ENCODE assay signal across 8 mouse cellular contexts in the genomic region with DNA sequence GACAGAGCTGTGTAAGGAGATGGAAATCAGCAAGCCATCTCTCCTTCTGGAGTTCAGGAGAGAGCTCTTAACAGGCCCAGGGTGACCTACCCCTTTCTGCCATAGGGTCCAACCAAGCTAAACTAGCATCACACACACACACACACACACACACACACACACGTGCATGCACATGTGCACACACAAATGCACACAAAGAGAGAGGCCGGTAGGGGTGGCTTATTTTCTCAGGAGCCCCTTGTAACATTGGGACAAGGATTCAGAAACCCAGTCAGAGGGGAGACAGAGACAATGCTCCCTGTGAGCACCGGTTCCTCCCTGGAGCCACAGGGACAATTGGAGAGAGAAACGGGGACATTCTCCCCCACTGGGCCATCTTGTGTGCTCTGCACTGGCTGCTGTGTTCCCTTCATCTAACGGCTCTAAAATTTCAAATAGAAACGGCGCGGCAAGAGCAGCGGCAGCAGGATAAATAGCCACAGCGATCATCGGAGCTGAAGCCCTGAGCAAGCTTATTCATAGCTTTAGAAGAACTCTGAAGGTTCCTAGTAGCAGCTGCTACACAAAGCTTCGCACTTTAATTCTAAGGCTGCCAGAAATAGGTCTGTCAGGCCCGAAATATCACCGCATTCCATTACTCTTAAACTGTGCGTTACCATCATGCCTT. TPM values are rescaled to one million over a fixed set of nuclear protein-coding genes. Genes with fewer than 3 reads are reported as not detected.
A peak's percentile ranks its signal among the peaks of the same experiment; 100 is the strongest.
DNase-seq lines count a peak whose midpoint lies in the region; ATAC-seq and TF ChIP-seq lines count a peak whose summit lies in the region.

No protein-coding gene starts in this region.

- H3K4me1 ChIP-seq in cerebellum, adult 2 months (ENCODE audit: control insufficient read depth, insufficient read depth, low read length) = peaks cover 57% of the 10 kb centered on the region
- H3K4me1 ChIP-seq in lung, embryonic 14.5 days (ENCODE audit: insufficient read depth) = peaks cover 11% of the 10 kb centered on the region
- H3K4me1 ChIP-seq in lung, adult 2 months (ENCODE audit: control insufficient read depth, insufficient read depth, low read length) = peaks cover 6% of the 10 kb centered on the region; the same call in 1 of the 2 replicates
- peaks cover 16% of the 10 kb centered on the region for H3K4me1 ChIP-seq in intestine, embryonic 14.5 days (replicated peaks; ENCODE audit: control insufficient read depth, insufficient read depth, low read length)
- H3K4me1 ChIP-seq in stomach, embryonic 14.5 days (ENCODE audit: control insufficient read depth, insufficient read depth, low read length) = peaks cover 17% of the 10 kb centered on the region

- no peaks in the 10 kb centered on the region for H3K27me3 ChIP-seq in cerebellum, adult 2 months (ENCODE audit: control insufficient read depth, insufficient read depth, low read length)
- H3K27me3 ChIP-seq in lung, embryonic 14.5 days (ENCODE audit: insufficient read depth, low read length) = no peaks in the 10 kb centered on the region
- no peaks in the 10 kb centered on the region for H3K27me3 ChIP-seq in intestine, embryonic 14.5 days (replicated peaks; ENCODE audit: control insufficient read depth, insufficient read depth, low read length)
- no peaks in the 10 kb centered on the region for H3K27me3 ChIP-seq in stomach, embryonic 14.5 days (ENCODE audit: control insufficient read depth, insufficient read depth, low read length)

- peak in 1 of 2 experiments; percentile 49 for DNase-seq in cerebellum, adult 2 months
- DNase-seq in cerebellum, adult 11-12 months = no peak
- DNase-seq in lung, embryonic 14.5 days = peak; percentile 75
- DNase-seq in lung, adult 2 months = no peak
- DNase-seq in intestine, embryonic 14.5 days (ENCODE audit: low spot score) = peak; percentile 58
- DNase-seq in urinary bladder, adult 2 months (ENCODE audit: low spot score) = no peak

- no peaks in the 10 kb centered on the region for H3K36me3 ChIP-seq in lung, embryonic 14.5 days (ENCODE audit: insufficient read depth)
- H3K36me3 ChIP-seq in intestine, embryonic 14.5 days (ENCODE audit: control insufficient read depth, insufficient read depth, low read length) = no peaks in the 10 kb centered on the region
- H3K36me3 ChIP-seq in stomach, embryonic 14.5 days (ENCODE audit: control insufficient read depth, insufficient read depth, low read length) = no peaks in the 10 kb centered on the region

- peak overlapping the region; percentile 47 for H3K4me2 ChIP-seq in lung, embryonic 14.5 days
- peak overlapping the region; percentile 37 for H3K4me2 ChIP-seq in intestine, embryonic 14.5 days (ENCODE audit: low read length)
- H3K4me2 ChIP-seq in stomach, embryonic 14.5 days (replicated peaks; ENCODE audit: low read depth, low read length) = peak overlapping the region; percentile 18; the same call in 1 of the 2 replicates

- no peaks in the 10 kb centered on the region for H3K9me3 ChIP-seq in lung, embryonic 14.5 days (ENCODE audit: low read depth, low read length)
- H3K9me3 ChIP-seq in intestine, embryonic 14.5 days (ENCODE audit: control insufficient read depth, low read length) = no peaks in the 10 kb centered on the region
- no peaks in the 10 kb centered on the region for H3K9me3 ChIP-seq in stomach, embryonic 14.5 days (ENCODE audit: control insufficient read depth, low read depth, low read length)

- peak; percentile 12 for ATAC-seq in lung, embryonic 14.5 days (ENCODE audit: insufficient read depth)
- no peak for ATAC-seq in intestine, embryonic 14.5 days (replicated peaks; ENCODE audit: low FRiP score, low TSS enrichment, low read depth)
- ATAC-seq in stomach, embryonic 14.5 days (ENCODE audit: insufficient number of reproducible peaks, insufficient read depth, low FRiP score, low read depth) = 0 out of 2 replicates have a peak, but pooled peaks have one; percentile 6
- no peak for ATAC-seq in megakaryocyte progenitor cell, adult 5-6 weeks (replicated peaks; ENCODE audit: poor library complexity)

- no peak for TF ChIP-seq POLR2A in cerebellum, adult 2 months (IDR thresholded peaks at IDR 0.05; ENCODE audit: borderline replicate concordance, insufficient read depth, low read length)
- no peak for TF ChIP-seq POLR2A in lung, adult 2 months (IDR thresholded peaks at IDR 0.05; ENCODE audit: borderline replicate concordance, extremely low read depth, low read depth, low read length)

- TF ChIP-seq CTCF in cerebellum, adult 2 months (IDR thresholded peaks at IDR 0.05; ENCODE audit: borderline replicate concordance, insufficient read depth, low read depth, low read length) = no peak
- no peak for TF ChIP-seq CTCF in lung, embryonic 14.5 days (IDR thresholded peaks at IDR 0.05; ENCODE audit: low read depth)
- no peak for TF ChIP-seq CTCF in lung, adult 2 months (IDR thresholded peaks at IDR 0.05; ENCODE audit: insufficient read depth, low read length)

- WGBS in cerebellum, adult 2 months = 4% methylated on average over 15 of the region's 15 CpGs
- WGBS in lung, embryonic 14.5 days = 13% methylated on average over 15 of the region's 15 CpGs
- WGBS in lung, adult 2 months = 51% methylated on average over 15 of the region's 15 CpGs
- WGBS in intestine, embryonic 14.5 days = 19% methylated on average over 15 of the region's 15 CpGs
- 12% methylated on average over 15 of the region's 15 CpGs for WGBS in stomach, embryonic 14.5 days

- H3K27ac ChIP-seq in cerebellum, adult 2 months (ENCODE audit: insufficient read depth, low read length) = peak overlapping the region; percentile 98
- peak overlapping the region; percentile 93 for H3K27ac ChIP-seq in lung, embryonic 14.5 days (ENCODE audit: low read depth)
- peak overlapping the region; percentile 49 for H3K27ac ChIP-seq in intestine, embryonic 14.5 days (ENCODE audit: low read depth)
- H3K27ac ChIP-seq in stomach, embryonic 14.5 days (ENCODE audit: low read length) = peak overlapping the region; percentile 78; the same call in 1 of the 2 replicates

- H3K4me3 ChIP-seq in cerebellum, adult 2 months (replicated peaks; ENCODE audit: insufficient read depth, low read depth, low read length) = peak overlapping the region; percentile 9
- peak overlapping the region; percentile 8; the same call in 1 of the 2 replicates for H3K4me3 ChIP-seq in lung, embryonic 14.5 days (ENCODE audit: low read depth, low read length)
- H3K4me3 ChIP-seq in lung, adult 2 months (replicated peaks; ENCODE audit: extremely low read depth, low read depth, low read length) = no peak overlapping the region
- no peak overlapping the region for H3K4me3 ChIP-seq in intestine, embryonic 14.5 days (ENCODE audit: low read depth, low read length)
- no peak overlapping the region for H3K4me3 ChIP-seq in stomach, embryonic 14.5 days (ENCODE audit: low read depth, low read length)

- H3K9ac ChIP-seq in lung, embryonic 14.5 days = peak overlapping the region; percentile 32
- 0 out of 2 replicates have a peak overlapping the region, but pooled peaks have one; percentile 10 for H3K9ac ChIP-seq in intestine, embryonic 14.5 days (ENCODE audit: low read length)
- H3K9ac ChIP-seq in stomach, embryonic 14.5 days (replicated peaks; ENCODE audit: low read depth, low read length) = 0 out of 2 replicates have a peak overlapping the region, but pooled peaks have one; percentile 14

RNA-seq across cellular contexts. Expression of a gene that starts 21.7 kb away (rescaled TPM):
- polyA plus RNA-seq in cerebellum, adult 2 months (2012; rRNA removed) = 96.2 and 101 TPM in 2 replicates
- 112 and 113 TPM in 2 replicates for polyA plus RNA-seq in lung, embryonic 14.5 days (2014; fragmentation: Nextera tagmentation; extraction: Ambion mirVana)
- 182 and 227 TPM in 2 replicates for polyA plus RNA-seq in lung, adult 2 months (2012; rRNA removed)
- polyA plus RNA-seq in intestine, embryonic 14.5 days (2014; fragmentation: Nextera tagmentation; extraction: Ambion mirVana) = 99.2 and 101 TPM in 2 replicates
- polyA plus RNA-seq in stomach, embryonic 14.5 days (2014; fragmentation: Nextera tagmentation; extraction: Ambion mirVana) = 103 and 107 TPM in 2 replicates
- total RNA-seq in megakaryocyte progenitor cell, adult 5-6 weeks (2015) = 40.3 and 42.1 TPM in 2 replicates
- 16.1 and 20.9 TPM in 2 replicates for total RNA-seq in megakaryocyte progenitor cell, adult 5-6 weeks (2017)
- 146 and 191 TPM in 2 replicates for polyA plus RNA-seq in urinary bladder, adult 2 months (2012; rRNA removed)

RNA-seq across cellular contexts. Expression of a gene that starts 43.7 kb away (rescaled TPM):
- polyA plus RNA-seq in cerebellum, adult 2 months (2012; rRNA removed) = 0.33 and 0.54 TPM in 2 replicates
- 0.13 and 0.30 TPM in 2 replicates for polyA plus RNA-seq in lung, embryonic 14.5 days (2014; fragmentation: Nextera tagmentation; extraction: Ambion mirVana)
- polyA plus RNA-seq in lung, adult 2 months (2012; rRNA removed) = 0.12 and 0.30 TPM in 2 replicates
- polyA plus RNA-seq in intestine, embryonic 14.5 days (2014; fragmentation: Nextera tagmentation; extraction: Ambion mirVana) = 0.22 TPM in 2 replicates
- polyA plus RNA-seq in stomach, embryonic 14.5 days (2014; fragmentation: Nextera tagmentation; extraction: Ambion mirVana) = 0.29 and 0.58 TPM in 2 replicates
- total RNA-seq in megakaryocyte progenitor cell, adult 5-6 weeks (2015) = not detected in 2 replicates
- total RNA-seq in megakaryocyte progenitor cell, adult 5-6 weeks (2017) = 0.03 TPM in 1 of 2 replicates, not detected in the other
- 0.28 and 0.53 TPM in 2 replicates for polyA plus RNA-seq in urinary bladder, adult 2 months (2012; rRNA removed)

RNA-seq across cellular contexts. Expression of a gene that starts 55.7 kb away (rescaled TPM):
- polyA plus RNA-seq in cerebellum, adult 2 months (2012; rRNA removed) = 10.2 and 10.4 TPM in 2 replicates
- polyA plus RNA-seq in lung, embryonic 14.5 days (2014; fragmentation: Nextera tagmentation; extraction: Ambion mirVana) = 25.0 and 25.7 TPM in 2 replicates
- polyA plus RNA-seq in lung, adult 2 months (2012; rRNA removed) = 6.1 and 6.6 TPM in 2 replicates
- polyA plus RNA-seq in intestine, embryonic 14.5 days (2014; fragmentation: Nextera tagmentation; extraction: Ambion mirVana) = 21.8 and 22.9 TPM in 2 replicates
- 19.0 and 20.3 TPM in 2 replicates for polyA plus RNA-seq in stomach, embryonic 14.5 days (2014; fragmentation: Nextera tagmentation; extraction: Ambion mirVana)
- 25.1 and 30.4 TPM in 2 replicates for total RNA-seq in megakaryocyte progenitor cell, adult 5-6 weeks (2015)
- 10.3 and 11.1 TPM in 2 replicates for total RNA-seq in megakaryocyte progenitor cell, adult 5-6 weeks (2017)
- polyA plus RNA-seq in urinary bladder, adult 2 months (2012; rRNA removed) = 5.7 and 7.5 TPM in 2 replicates

Comparison
In these comparisons a context has a peak if more than half of its experiments do, and no peak if none do; other contexts are left out.
1. DNase-seq: peak in lung, embryonic 14.5 days (single experiment) and intestine, embryonic 14.5 days (single experiment); none in cerebellum, adult 11-12 months (single experiment), lung, adult 2 months (single experiment) and urinary bladder, adult 2 months (single experiment).
2. H3K4me3 ChIP-seq: peak in cerebellum, adult 2 months (single experiment) and lung, embryonic 14.5 days (single experiment); none in lung, adult 2 months (single experiment), intestine, embryonic 14.5 days (single experiment) and stomach, embryonic 14.5 days (single experiment).
3. ATAC-seq: peak in lung, embryonic 14.5 days (single experiment) and stomach, embryonic 14.5 days (single experiment); none in intestine, embryonic 14.5 days (single experiment) and megakaryocyte progenitor cell, adult 5-6 weeks (single experiment).
4. Peak in every context shown above with its lines, with median percentiles within 50 percentile points of each other: H3K27ac ChIP-seq, H3K4me2 ChIP-seq and H3K9ac ChIP-seq.